Mouse (Mus musculus): Measurements from ENCODE around the gene Sh2d5. TPM values are rescaled to one million over a fixed set of nuclear protein-coding genes. Genes with fewer than 3 reads are reported as not detected.

The Sh2d5 gene
- 0.49 and 0.50 TPM in 2 replicates for polyA plus RNA-seq (2015; fragmentation: Nextera tagmentation; extraction: Ambion mirVana)

DNA sequence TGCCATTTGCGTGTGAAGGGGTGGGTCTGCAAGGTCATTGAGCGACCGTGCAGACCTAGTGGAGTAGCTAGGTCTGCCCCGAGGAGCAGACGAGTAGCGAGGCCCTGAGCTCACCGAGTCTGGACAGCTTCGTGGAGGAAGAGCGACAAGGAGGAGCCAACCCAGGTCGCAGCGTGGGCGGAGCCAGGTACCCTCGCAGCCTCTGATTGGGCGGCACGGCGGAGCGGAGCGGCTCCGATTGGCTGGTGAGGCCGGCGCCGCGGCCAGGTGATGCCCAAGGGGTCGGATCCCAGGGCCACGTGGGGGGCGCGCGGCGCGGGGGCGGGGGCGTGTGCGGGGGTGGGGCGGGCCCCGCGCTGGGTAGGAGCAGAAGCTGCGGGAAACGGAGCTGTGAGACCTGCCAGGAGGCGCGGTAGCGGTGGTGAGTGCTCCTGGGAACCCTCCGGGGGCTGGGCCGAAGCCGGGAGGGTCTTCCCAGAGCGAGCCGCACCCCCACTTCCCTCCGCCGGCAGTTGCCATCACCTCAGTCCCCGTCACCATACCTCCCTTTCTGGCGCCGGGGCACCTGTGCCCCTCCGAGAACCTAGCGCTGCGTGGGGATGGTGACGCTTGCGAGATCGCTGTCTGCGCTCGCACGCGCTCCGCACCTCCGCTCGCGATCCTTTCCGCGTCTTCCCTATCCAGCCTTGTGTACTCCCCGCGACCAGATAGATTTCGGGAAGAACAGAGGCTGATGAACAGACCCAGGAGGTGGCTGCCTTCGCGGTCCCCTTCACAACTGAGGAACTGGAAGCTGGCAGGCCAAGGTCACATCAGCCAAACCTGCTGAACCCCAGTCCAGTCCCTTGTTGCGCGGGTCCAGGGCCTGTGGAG is at the start of gene Sh2d5, which contains the start of gene Kif17:
TSS of gene Sh2d5 (plus strand) at position 316 of the 873 bp plus-strand sequence.
TSS of gene Kif17 (plus strand) at position 348 of the 873 bp plus-strand sequence.
- H3K4me1 ChIP-seq, result peaks cover 29% of the 10 kb centered on the region
- H3K36me3 ChIP-seq, result peaks cover 22% of the 10 kb centered on the region; the same call in 1 of the 2 replicates
- peak within 1 kb of the TSS; percentile 50 for H3K4me3 ChIP-seq (replicated peaks)
- WGBS, result under 1% methylated on average over 64 of the region's 74 CpGs
- peaks cover 42% of the 10 kb centered on the region for H3K27me3 ChIP-seq
- no peak within 1 kb of the TSS for H3K27ac ChIP-seq (replicated peaks)
- H3K9ac ChIP-seq, result peak within 1 kb of the TSS; percentile 21; the same call in 1 of the 2 replicates
- no peaks in the 10 kb centered on the region for H3K9me3 ChIP-seq (replicated peaks)
- peak within 1 kb of the TSS; percentile 100 for H3K4me2 ChIP-seq (replicated peaks)
- ATAC-seq (ENCODE audit: insufficient number of reproducible peaks, low FRiP score, low TSS enrichment, low read depth), result peak; percentile 83

DNA sequence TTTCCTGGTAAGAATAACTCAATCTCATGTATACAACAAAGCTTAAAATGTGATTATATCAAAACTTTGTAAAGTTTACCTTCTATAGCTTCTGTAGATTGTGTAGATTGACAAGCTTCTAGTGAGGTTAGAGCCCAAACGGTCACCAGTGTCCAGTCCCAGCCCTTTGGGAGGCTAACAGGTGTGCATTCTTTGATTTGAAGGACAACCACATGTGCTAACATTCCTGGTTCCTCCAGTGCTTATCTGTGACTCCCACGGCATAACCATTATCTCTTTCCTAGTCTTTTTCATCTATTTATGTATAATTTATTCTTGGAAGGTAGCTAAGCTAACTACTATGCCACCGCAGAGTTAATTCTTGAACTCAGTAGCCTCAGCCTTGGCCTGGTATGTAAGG is 49.4 kb upstream of the Sh2d5 start:
- 67% methylated on average over 3 of the region's 3 CpGs for WGBS
- H3K27ac ChIP-seq (replicated peaks), result no peak overlapping the region
- H3K4me2 ChIP-seq (replicated peaks), result no peak overlapping the region
- ATAC-seq (ENCODE audit: insufficient number of reproducible peaks, low FRiP score, low TSS enrichment, low read depth), result no peak
- no peaks in the 10 kb centered on the region for H3K9me3 ChIP-seq (replicated peaks)
- no peak overlapping the region for H3K4me3 ChIP-seq (replicated peaks)
- no peaks in the 10 kb centered on the region for H3K27me3 ChIP-seq
- no peak overlapping the region for H3K9ac ChIP-seq
- no peaks in the 10 kb centered on the region for H3K4me1 ChIP-seq
- H3K36me3 ChIP-seq, result peaks cover 88% of the 10 kb centered on the region

GRCm38 (mm10) chr4:138201696-138202095 is 48.5 kb upstream of the Sh2d5 start:
- no peak for ATAC-seq (ENCODE audit: insufficient number of reproducible peaks, low FRiP score, low TSS enrichment, low read depth)
- Histone ChIP-seq H3K4me2 (replicated peaks) (no peak overlapping the region), H3K27ac (replicated peaks) (0 out of 2 replicates have a peak overlapping the region, but pooled peaks have one; percentile 3), H3K27me3 (no peaks in the 10 kb centered on the region), H3K9me3 (replicated peaks) (no peaks in the 10 kb centered on the region), H3K4me1 (no peaks in the 10 kb centered on the region), H3K9ac (no peak overlapping the region), H3K4me3 (replicated peaks) (no peak overlapping the region), H3K36me3 (peaks cover 83% of the 10 kb centered on the region)
- WGBS, result 51% methylated on average over 9 of the region's 9 CpGs

- Histone ChIP-seq H3K9me3 (replicated peaks) (no peaks in the 10 kb centered on the region), H3K4me2 (replicated peaks) (no peak overlapping the region), H3K36me3 (peaks cover 36% of the 10 kb centered on the region), H3K4me3 (replicated peaks) (no peak overlapping the region), H3K4me1 (no peaks in the 10 kb centered on the region), H3K9ac (no peak overlapping the region), H3K27ac (replicated peaks) (no peak overlapping the region), H3K27me3 (no peaks in the 10 kb centered on the region)
- WGBS, result 90% methylated on average over 5 of the region's 5 CpGs
- ATAC-seq (ENCODE audit: insufficient number of reproducible peaks, low FRiP score, low TSS enrichment, low read depth), result no peak
Observed at GRCm38 (mm10) chr4:138210116-138210515, 40.1 kb upstream of the Sh2d5 start.

DNA sequence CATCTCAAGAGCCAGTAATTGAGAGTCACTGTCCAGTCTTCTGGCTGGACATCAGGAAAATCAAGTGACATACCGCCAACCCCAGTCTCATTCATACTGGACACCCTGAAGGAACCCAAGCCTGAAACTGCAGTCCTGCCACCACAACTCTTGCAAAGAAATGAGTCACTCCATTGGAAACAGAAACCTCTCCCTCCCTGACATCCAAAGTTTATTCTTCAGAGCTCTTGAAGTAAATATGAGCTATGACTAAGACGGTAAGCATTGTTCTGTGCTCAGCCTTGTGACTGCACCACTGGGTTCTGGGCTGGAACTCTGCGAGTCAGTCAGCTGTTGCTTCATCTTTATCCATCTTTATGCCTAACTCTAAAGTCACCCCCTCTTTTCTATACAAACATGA is 36.3 kb upstream of the Sh2d5 start:
- Histone ChIP-seq H3K27me3 (no peaks in the 10 kb centered on the region), H3K4me2 (replicated peaks) (no peak overlapping the region), H3K36me3 (peaks cover 8% of the 10 kb centered on the region), H3K4me1 (peaks cover 20% of the 10 kb centered on the region), H3K27ac (replicated peaks) (no peak overlapping the region), H3K9me3 (replicated peaks) (no peaks in the 10 kb centered on the region), H3K4me3 (replicated peaks) (no peak overlapping the region), H3K9ac (no peak overlapping the region)
- no peak for ATAC-seq (ENCODE audit: insufficient number of reproducible peaks, low FRiP score, low TSS enrichment, low read depth)
- 79% methylated on average over 3 of the region's 3 CpGs for WGBS

DNA sequence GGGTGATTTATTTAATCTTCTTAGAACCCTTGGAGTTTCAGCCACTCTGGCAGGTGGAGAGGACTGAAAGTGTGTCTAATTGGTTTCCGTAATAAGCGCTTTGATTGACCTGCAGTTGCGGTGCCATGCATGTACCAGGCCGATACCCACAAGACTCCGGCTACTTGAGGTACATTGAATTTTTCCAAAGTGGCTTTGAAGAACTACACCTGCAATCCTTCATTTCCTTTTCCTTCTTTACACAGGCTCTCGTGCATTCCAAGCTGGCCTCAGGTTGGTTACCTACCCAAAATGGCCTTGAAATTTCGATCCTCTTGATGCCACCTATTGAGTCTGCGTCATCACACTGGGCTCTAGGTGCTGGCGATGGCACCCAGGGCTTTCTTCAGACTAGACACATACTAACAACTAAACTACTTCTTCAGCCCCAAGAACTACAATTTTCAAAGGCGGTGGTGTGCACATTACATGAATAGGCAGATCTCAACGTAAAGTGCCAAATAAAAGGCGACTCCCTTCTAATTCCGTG is 34.5 kb upstream of the Sh2d5 start:
- 41% methylated on average over 13 of the region's 13 CpGs for WGBS
- H3K27me3 ChIP-seq, result no peaks in the 10 kb centered on the region
- peak overlapping the region; percentile 71 for H3K4me2 ChIP-seq (replicated peaks)
- no peak for ATAC-seq (ENCODE audit: insufficient number of reproducible peaks, low FRiP score, low TSS enrichment, low read depth)
- peak overlapping the region; percentile 98 for H3K9ac ChIP-seq
- peak overlapping the region; percentile 95 for H3K4me3 ChIP-seq (replicated peaks)
- H3K9me3 ChIP-seq (replicated peaks), result no peaks in the 10 kb centered on the region
- H3K36me3 ChIP-seq, result no peaks in the 10 kb centered on the region
- H3K4me1 ChIP-seq, result peaks cover 31% of the 10 kb centered on the region
- peak overlapping the region; percentile 99 for H3K27ac ChIP-seq (replicated peaks)

GRCm38 (mm10) chr4:138216200-138216890 is 33.9 kb upstream of the Sh2d5 start, which contains the start of gene Hp1bp3:
Gene Hp1bp3 (plus strand): TSS chr4:138216296.
- Histone ChIP-seq H3K9ac (peak within 1 kb of the TSS; percentile 98), H3K27ac (replicated peaks) (peak within 1 kb of the TSS; percentile 99), H3K27me3 (no peaks in the 10 kb centered on the region), H3K4me1 (peaks cover 31% of the 10 kb centered on the region), H3K4me2 (replicated peaks) (peak within 1 kb of the TSS; percentile 76), H3K36me3 (no peaks in the 10 kb centered on the region), H3K9me3 (replicated peaks) (no peaks in the 10 kb centered on the region), H3K4me3 (replicated peaks) (peak within 1 kb of the TSS; percentile 95)
- under 1% methylated on average over 80 of the region's 84 CpGs for WGBS
- ATAC-seq (ENCODE audit: insufficient number of reproducible peaks, low FRiP score, low TSS enrichment, low read depth), result peak; percentile 79

DNA sequence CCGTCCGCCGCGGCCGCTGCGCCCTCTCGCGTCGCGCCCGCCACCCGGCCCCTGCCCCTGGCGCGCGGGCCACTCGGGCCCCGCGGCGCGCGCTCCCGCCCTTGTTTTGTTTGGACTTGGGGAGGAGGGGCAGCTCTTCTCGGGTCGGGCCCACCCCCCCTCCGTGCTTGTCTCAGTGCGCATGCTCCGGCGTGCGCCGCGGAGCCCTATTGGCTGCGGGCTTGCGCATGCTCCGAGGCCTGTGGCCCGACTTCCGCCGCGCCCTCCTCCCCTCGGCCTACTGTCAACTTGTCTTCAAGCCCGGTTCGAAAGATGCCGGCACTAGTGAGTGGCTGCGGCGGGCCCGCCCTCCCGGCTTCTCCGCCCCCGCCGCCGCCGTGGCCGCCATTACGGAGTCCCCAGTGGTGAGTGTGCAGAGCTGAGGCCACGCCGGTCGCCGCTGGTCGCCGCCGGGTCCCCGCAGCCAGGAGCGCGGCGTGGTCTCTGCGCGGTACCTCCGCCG is 33.3 kb upstream of the Sh2d5 start:
- peaks cover 31% of the 10 kb centered on the region for H3K4me1 ChIP-seq
- ATAC-seq (ENCODE audit: insufficient number of reproducible peaks, low FRiP score, low TSS enrichment, low read depth), result peak; percentile 98
- H3K36me3 ChIP-seq, result peaks cover under 1% of the 10 kb centered on the region; the same call in 1 of the 2 replicates
- WGBS, result 0% methylated on average over 65 of the region's 68 CpGs
- peak overlapping the region; percentile 99 for H3K27ac ChIP-seq (replicated peaks)
- H3K9me3 ChIP-seq (replicated peaks), result no peaks in the 10 kb centered on the region
- no peaks in the 10 kb centered on the region for H3K27me3 ChIP-seq
- H3K9ac ChIP-seq, result peak overlapping the region; percentile 98
- H3K4me2 ChIP-seq (replicated peaks), result peak overlapping the region; percentile 76
- H3K4me3 ChIP-seq (replicated peaks), result peak overlapping the region; percentile 95

GRCm38 (mm10) chr4:138217441-138217840 is 32.8 kb upstream of the Sh2d5 start:
- Histone ChIP-seq H3K4me3 (replicated peaks) (peak overlapping the region; percentile 95), H3K27me3 (no peaks in the 10 kb centered on the region), H3K4me2 (replicated peaks) (peak overlapping the region; percentile 76), H3K27ac (replicated peaks) (peak overlapping the region; percentile 89), H3K4me1 (peaks cover 31% of the 10 kb centered on the region), H3K9ac (peak overlapping the region; percentile 93), H3K36me3 (peaks cover 6% of the 10 kb centered on the region), H3K9me3 (replicated peaks) (no peaks in the 10 kb centered on the region)
- peak; percentile 8; the same call in 1 of the 2 replicates for ATAC-seq (ENCODE audit: insufficient number of reproducible peaks, low FRiP score, low TSS enrichment, low read depth)
- under 1% methylated on average over 36 of the region's 36 CpGs for WGBS

DNA sequence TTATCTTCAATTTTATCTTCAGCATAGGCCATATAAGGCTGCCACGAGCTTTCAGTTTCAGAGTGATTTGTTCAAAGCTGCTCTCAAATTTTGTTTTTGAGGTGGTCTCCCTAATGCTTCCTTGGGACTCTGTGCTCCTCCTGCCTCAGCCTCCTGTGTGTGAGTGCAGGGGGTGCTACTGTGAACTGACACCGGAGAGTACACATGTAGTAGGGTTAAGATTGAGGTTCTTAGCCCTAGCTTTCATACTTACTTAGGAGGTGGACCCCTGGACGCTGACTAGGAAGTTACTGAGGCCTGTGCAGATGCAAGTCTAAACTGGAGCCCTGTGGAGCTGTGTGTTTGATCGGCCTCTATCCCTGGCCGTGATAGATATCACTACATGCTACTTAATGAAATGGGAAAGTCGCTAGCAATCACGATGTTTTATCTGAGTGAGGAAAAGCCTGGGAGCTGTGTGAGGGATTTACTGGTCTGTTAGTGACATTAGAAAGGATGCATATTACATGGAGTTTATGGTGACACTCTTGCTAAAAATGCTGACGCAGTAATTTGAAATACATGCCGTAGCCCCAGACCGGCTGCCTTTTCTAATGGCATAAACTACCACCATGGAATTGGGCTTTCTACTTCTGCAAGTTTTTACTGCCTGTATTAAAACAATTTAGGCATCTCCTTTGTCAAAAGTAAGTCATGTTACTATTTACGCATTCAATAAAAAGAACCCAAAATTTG is 32.1 kb upstream of the Sh2d5 start:
- H3K4me2 ChIP-seq (replicated peaks), result peak overlapping the region; percentile 76
- peak overlapping the region; percentile 93 for H3K9ac ChIP-seq
- peaks cover 12% of the 10 kb centered on the region for H3K36me3 ChIP-seq
- no peak for ATAC-seq (ENCODE audit: insufficient number of reproducible peaks, low FRiP score, low TSS enrichment, low read depth)
- H3K27ac ChIP-seq (replicated peaks), result no peak overlapping the region
- 74% methylated on average over 11 of the region's 11 CpGs for WGBS
- H3K4me3 ChIP-seq (replicated peaks), result peak overlapping the region; percentile 95
- no peaks in the 10 kb centered on the region for H3K27me3 ChIP-seq
- H3K4me1 ChIP-seq, result peaks cover 31% of the 10 kb centered on the region
- H3K9me3 ChIP-seq (replicated peaks), result no peaks in the 10 kb centered on the region

All from embryonic facial prominence, embryonic 15.5 days (tissue).